Mouse (Mus musculus) forelimb bud, embryonic 11.5 days (tissue): ENCODE data around the gene Olfr198.
"Not testable (repeated sequence)": the region's sequence is repeated elsewhere in the genome, so short reads cannot be mapped to it uniquely, and the experiment has no call there.

Source experiments
- DNase-seq: peaks from one replicate; pipeline ENCODE4 v3.0.0-alpha.2; 2012; ENCODE audit warnings: low read depth, low spot score

Olfr198 gene

GRCm38 (mm10) chr16:59203433-59203832, at the start of gene Olfr198:
Gene Olfr198 (minus strand): TSS chr16:59203533.
- not testable (repeated sequence) for DNase-seq

GRCm38 (mm10) chr16:59249684-59250083, 46.4 kb upstream of the Olfr198 start:
- DNase-seq = no peak

GRCm38 (mm10) chr16:59219667-59220066, 16.3 kb upstream of the Olfr198 start, which contains the start of gene Olfr199:
Gene Olfr199 (minus strand): TSS chr16:59219767.
- DNase-seq = not testable (repeated sequence)

GRCm38 (mm10) chr16:59217861-59218260, 14.5 kb upstream of the Olfr198 start:
- not testable (repeated sequence) for DNase-seq

GRCm38 (mm10) chr16:59170354-59170753, 33.0 kb downstream of the Olfr198 start, which contains the start of gene Olfr196:
Gene Olfr196 (minus strand): TSS chr16:59170454.
- DNase-seq = no peak

- DNase-seq = no peak
Observed at GRCm38 (mm10) chr16:59151996-59152395, 51.3 kb downstream of the Olfr198 start.
